Mouse (Mus musculus): ENCODE measurements around the gene Fcgbp.
"Not testable (repeated sequence)": the region's sequence is repeated elsewhere in the genome, so short reads cannot be mapped to it uniquely, and the experiment has no call there.

Gene Fcgbp

GRCm38 (mm10) chr7:28151584-28152221, 80.7 kb downstream of the Fcgbp start:
- no peak for DNase-seq

- DNase-seq = not testable (repeated sequence)
These were observed 82.6 kb downstream of the Fcgbp start for GRCm38 (mm10) chr7:28153595-28153994.

GRCm38 (mm10) chr7:28159292-28159691, 88.3 kb downstream of the Fcgbp start:
- no peak for DNase-seq

GRCm38 (mm10) chr7:28159893-28160292, 88.9 kb downstream of the Fcgbp start:
- no peak for DNase-seq

- no peak for DNase-seq
These were observed 90.2 kb downstream of the Fcgbp start for GRCm38 (mm10) chr7:28161163-28161749.

GRCm38 (mm10) chr7:28165406-28165805, 94.4 kb downstream of the Fcgbp start:
- no peak for DNase-seq

- peak; percentile 43 for DNase-seq
These were observed 97.5 kb downstream of the Fcgbp start for GRCm38 (mm10) chr7:28168320-28169115.

GRCm38 (mm10) chr7:28169489-28170422, 98.7 kb downstream of the Fcgbp start, which contains the start of gene Fbl:
Gene Fbl (plus strand): TSS chr7:28169710.
- DNase-seq = peak; percentile 84
